ENCODE assay signal across 14 mouse cellular contexts in genomic region chr5:13694847-13695246, GRCm38 (mm10).
"Had no signal": no experiment of that assay in that cellular context is flagged by ENCODE, and none has a peak within 500 bp of the region (broad histone marks: within the 10 kb centered on the region; RNA-seq: fewer than 3 reads in every experiment).

No protein-coding gene starts in this region.

- H3K27ac ChIP-seq: kidney, postnatal 0 days; layer of hippocampus, adult 2 months; limb, embryonic 12.5 days; liver, embryonic 13.5 days; lung, embryonic 15.5 days; macrophage; midbrain, embryonic 12.5 days had no signal

- ATAC-seq: liver, postnatal 0 days had no signal

- H3K9ac ChIP-seq: limb, embryonic 12.5 days; liver, embryonic 13.5 days; liver, postnatal 0 days; lung, embryonic 15.5 days; midbrain, embryonic 12.5 days had no signal

- DNase-seq: kidney, postnatal 36 days; liver; liver, embryonic 13.5 days; liver, postnatal 0 days; lung, postnatal 14 days; right cerebral cortex, postnatal 14 days; thymus, postnatal 4 days had no signal

- H3K4me1 ChIP-seq: limb, embryonic 12.5 days; liver, embryonic 13.5 days; lung, embryonic 15.5 days; megakaryocyte, embryonic 14.5 days; midbrain, embryonic 12.5 days had no signal

- H3K9me3 ChIP-seq: limb, embryonic 12.5 days; liver, embryonic 13.5 days; lung, embryonic 15.5 days; midbrain, embryonic 12.5 days had no signal

- H3K27me3 ChIP-seq: limb, embryonic 12.5 days; liver, embryonic 13.5 days; lung, embryonic 15.5 days; megakaryocyte, embryonic 14.5 days; midbrain, embryonic 12.5 days had no signal

- H3K36me3 ChIP-seq: limb, embryonic 12.5 days; liver, embryonic 13.5 days; lung, embryonic 15.5 days; midbrain, embryonic 12.5 days had no signal

- H3K4me3 ChIP-seq: layer of hippocampus, adult 2 months; limb, embryonic 12.5 days; liver, embryonic 13.5 days; lung, embryonic 15.5 days; megakaryocyte, embryonic 14.5 days; midbrain, embryonic 12.5 days had no signal
